Mouse (Mus musculus) liver, adult (tissue): Measurements from ENCODE around the gene Slc38a10.

Source experiments
- GATA4 ChIP-seq: IDR thresholded peaks from 2 replicates; pipeline ENCODE4 v1.6.1; 2014; ENCODE audit warnings: mild to moderate bottlenecking, low read length; ENCODE audit not compliant: insufficient replicate concordance

Slc38a10 gene

GRCm38 (mm10) chr11:120107026-120107425, 44.1 kb downstream of the Slc38a10 start:
- TF ChIP-seq GATA4: no peak

GRCm38 (mm10) chr11:120103431-120103997, 47.6 kb downstream of the Slc38a10 start:
- TF ChIP-seq GATA4: no peak

- TF ChIP-seq GATA4: no peak
These were observed 50.1 kb downstream of the Slc38a10 start for GRCm38 (mm10) chr11:120101036-120101435.

- TF ChIP-seq GATA4: no peak
These were observed 52.3 kb downstream of the Slc38a10 start, which contains the start of the genes Tepsin and Ndufaf8 for GRCm38 (mm10) chr11:120098588-120099511. Gene Tepsin, minus strand, starts transcription at chr11:120098731. Gene Ndufaf8, plus strand, starts transcription at chr11:120098928.

- TF ChIP-seq GATA4: no peak
These were observed 58.1 kb downstream of the Slc38a10 start for GRCm38 (mm10) chr11:120092817-120093591.

GRCm38 (mm10) chr11:120090661-120091060, 60.5 kb downstream of the Slc38a10 start:
- no peak for TF ChIP-seq GATA4

- TF ChIP-seq GATA4: no peak
These were observed 64.4 kb downstream of the Slc38a10 start, which contains the start of gene Cep131 for GRCm38 (mm10) chr11:120086702-120087152. Gene Cep131, minus strand, starts transcription at chr11:120086827.

- no peak for TF ChIP-seq GATA4
These were observed 65.1 kb downstream of the Slc38a10 start for GRCm38 (mm10) chr11:120085891-120086627.

- TF ChIP-seq GATA4: no peak
These were observed 70.9 kb downstream of the Slc38a10 start for GRCm38 (mm10) chr11:120080282-120080681.

- TF ChIP-seq GATA4: no peak
These were observed 75.0 kb downstream of the Slc38a10 start for GRCm38 (mm10) chr11:120076191-120076590.

GRCm38 (mm10) chr11:120072986-120073647, 78.0 kb downstream of the Slc38a10 start:
- no peak for TF ChIP-seq GATA4

GRCm38 (mm10) chr11:120071731-120072320, 79.3 kb downstream of the Slc38a10 start:
- no peak for TF ChIP-seq GATA4

- no peak for TF ChIP-seq GATA4
These were observed 80.1 kb downstream of the Slc38a10 start for GRCm38 (mm10) chr11:120071065-120071464.

GRCm38 (mm10) chr11:120070286-120070930, 80.7 kb downstream of the Slc38a10 start:
- TF ChIP-seq GATA4: no peak

- TF ChIP-seq GATA4: no peak
These were observed 81.9 kb downstream of the Slc38a10 start for GRCm38 (mm10) chr11:120069261-120069660.
